13 mouse cellular contexts compared by ENCODE assay signal in the genomic region with DNA sequence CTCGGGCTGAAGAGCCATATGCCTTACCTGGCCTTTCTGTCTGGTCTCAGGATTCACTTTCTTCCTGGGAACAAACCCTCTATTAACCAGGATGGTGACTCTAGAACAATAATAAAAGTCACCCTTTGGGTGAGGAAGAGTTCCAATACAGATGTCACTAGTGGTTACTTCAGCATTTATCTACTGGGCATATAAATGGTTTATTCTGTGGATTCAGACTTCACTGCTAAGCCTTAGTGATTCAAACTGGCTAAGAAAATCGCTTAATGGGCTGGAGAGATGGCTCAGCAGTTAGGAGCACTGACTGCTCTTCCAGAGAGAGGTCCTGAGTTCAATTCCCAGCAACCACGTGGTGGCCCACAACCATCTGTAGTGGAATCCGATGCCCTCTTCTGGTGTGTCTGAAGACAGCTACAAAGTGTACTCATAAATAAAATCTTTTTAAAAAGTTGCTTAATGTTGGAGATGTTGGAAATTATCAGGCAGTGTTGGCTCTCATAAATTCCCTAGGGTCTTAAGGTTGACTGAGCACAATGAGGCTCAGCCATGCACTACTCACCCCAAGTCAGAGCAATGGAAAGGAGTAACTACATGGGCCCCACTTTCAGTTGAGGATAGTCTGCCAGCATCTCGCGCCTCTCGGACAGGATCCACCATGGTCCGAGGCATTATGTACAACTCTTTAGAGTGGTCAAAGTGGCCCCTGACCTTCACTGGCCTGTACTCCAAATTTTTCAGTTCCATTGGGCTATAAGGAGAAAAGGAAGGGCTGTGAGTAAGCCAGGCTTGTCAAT. TPM values are rescaled to one million over a fixed set of nuclear protein-coding genes. Genes with fewer than 3 reads are reported as not detected.
A peak's percentile ranks its signal among the peaks of the same experiment; 100 is the strongest.
DNase-seq lines count a peak whose midpoint lies in the region; ATAC-seq and TF ChIP-seq lines count a peak whose summit lies in the region.
"Had no signal": no experiment of that assay in that cellular context is flagged by ENCODE, and none has a peak within 500 bp of the region (broad histone marks: within the 10 kb centered on the region; RNA-seq: fewer than 3 reads in every experiment).

No protein-coding gene starts in this region.

- WGBS in forebrain, embryonic 13.5 days: 62% methylated on average over 8 of the region's 8 CpGs
- 59% methylated on average over 8 of the region's 8 CpGs for WGBS in forebrain, embryonic 16.5 days
- 62% methylated on average over 8 of the region's 8 CpGs for WGBS in liver, embryonic 11.5 days
- WGBS in embryonic facial prominence, embryonic 13.5 days: 60% methylated on average over 8 of the region's 8 CpGs
- 54% methylated on average over 8 of the region's 8 CpGs for WGBS in liver, embryonic 15.5 days (ENCODE audit: insufficient replicate concordance)
- 61% methylated on average over 8 of the region's 8 CpGs for WGBS in lung, adult 2 months

- DNase-seq in liver, embryonic 11.5 days (ENCODE audit: low spot score): no peak
- no peak for DNase-seq in liver
- DNase-seq in lung, adult 2 months: no peak
- DNase-seq in left cerebral cortex, postnatal 25 days (ENCODE audit: low spot score in 2 of 2): no peak
- DNase-seq: cerebellum, postnatal 10 days; forebrain, postnatal 0 days; heart, adult 2 months; lung, adult 18-20 months; right cerebral cortex, adult 18-20 months had no signal

- TF ChIP-seq CTCF in lung, adult 2 months (IDR thresholded peaks at IDR 0.05; ENCODE audit: insufficient read depth, low read length): no peak

- no peak overlapping the region for H3K4me3 ChIP-seq in forebrain, embryonic 13.5 days
- no peak overlapping the region for H3K4me3 ChIP-seq in forebrain, embryonic 16.5 days (replicated peaks; ENCODE audit: low read length)
- peak overlapping the region; percentile 92 for H3K4me3 ChIP-seq in liver, embryonic 11.5 days (ENCODE audit: low read depth, low read length)
- H3K4me3 ChIP-seq in embryonic facial prominence, embryonic 13.5 days: peak overlapping the region; percentile 75; the same call in 1 of the 2 replicates
- no peak overlapping the region for H3K4me3 ChIP-seq in liver, embryonic 15.5 days (replicated peaks)
- no peak overlapping the region for H3K4me3 ChIP-seq in lung, adult 2 months (replicated peaks; ENCODE audit: extremely low read depth, low read depth, low read length)

- intact Hi-C loops in left cerebral cortex, postnatal 25 days (cut with DNase I): loop anchor here (5.0 to 10.0 kb wide), 3 partner anchors 98 to 470 kb away; a partner anchor contains a TSS

- H3K36me3 ChIP-seq in forebrain, embryonic 13.5 days (ENCODE audit: poor library complexity, severe bottlenecking): peaks cover 55% of the 10 kb centered on the region
- H3K36me3 ChIP-seq in forebrain, embryonic 16.5 days (ENCODE audit: control insufficient read depth, insufficient read depth): peaks cover 36% of the 10 kb centered on the region
- peaks cover 37% of the 10 kb centered on the region for H3K36me3 ChIP-seq in liver, embryonic 11.5 days (ENCODE audit: control insufficient read depth, insufficient read depth, low read length)
- H3K36me3 ChIP-seq in embryonic facial prominence, embryonic 13.5 days: peaks cover 52% of the 10 kb centered on the region
- H3K36me3 ChIP-seq in liver, embryonic 15.5 days (replicated peaks): peaks cover 51% of the 10 kb centered on the region

- no peak for TF ChIP-seq POLR2A in lung, adult 2 months (IDR thresholded peaks at IDR 0.05; ENCODE audit: borderline replicate concordance, extremely low read depth, low read depth, low read length)

- no peak overlapping the region for H3K27ac ChIP-seq in forebrain, embryonic 13.5 days
- H3K27ac ChIP-seq in forebrain, embryonic 16.5 days (ENCODE audit: low read length): no peak overlapping the region
- peak overlapping the region; percentile 47; the same call in 1 of the 2 replicates for H3K27ac ChIP-seq in liver, embryonic 11.5 days (ENCODE audit: low read depth, low read length)
- H3K27ac ChIP-seq in embryonic facial prominence, embryonic 13.5 days: no peak overlapping the region
- peak overlapping the region; percentile 29; the same call in 1 of the 2 replicates for H3K27ac ChIP-seq in liver, embryonic 15.5 days (replicated peaks)
- H3K27ac ChIP-seq: heart, adult 2 months had no signal

- 0 out of 2 replicates have a peak overlapping the region, but pooled peaks have one; percentile 84 for H3K9ac ChIP-seq in forebrain, embryonic 13.5 days
- H3K9ac ChIP-seq in forebrain, embryonic 16.5 days (replicated peaks; ENCODE audit: low read depth, low read length): no peak overlapping the region
- H3K9ac ChIP-seq in liver, embryonic 11.5 days (ENCODE audit: low read depth, low read length): peak overlapping the region; percentile 23
- peak overlapping the region; percentile 85; the same call in 1 of the 2 replicates for H3K9ac ChIP-seq in embryonic facial prominence, embryonic 13.5 days
- no peak overlapping the region for H3K9ac ChIP-seq in liver, embryonic 15.5 days

- no peaks in the 10 kb centered on the region for H3K9me3 ChIP-seq in forebrain, embryonic 13.5 days (replicated peaks)
- no peaks in the 10 kb centered on the region for H3K9me3 ChIP-seq in forebrain, embryonic 16.5 days (ENCODE audit: control insufficient read depth, low read length)
- no peaks in the 10 kb centered on the region for H3K9me3 ChIP-seq in liver, embryonic 11.5 days (ENCODE audit: control insufficient read depth, low read length)
- H3K9me3 ChIP-seq in embryonic facial prominence, embryonic 13.5 days: no peaks in the 10 kb centered on the region
- no peaks in the 10 kb centered on the region for H3K9me3 ChIP-seq in liver, embryonic 15.5 days (replicated peaks)

- H3K27me3 ChIP-seq in forebrain, embryonic 13.5 days: no peaks in the 10 kb centered on the region
- H3K27me3 ChIP-seq in forebrain, embryonic 16.5 days (replicated peaks; ENCODE audit: control insufficient read depth, insufficient read depth, low read length): no peaks in the 10 kb centered on the region
- no peaks in the 10 kb centered on the region for H3K27me3 ChIP-seq in liver, embryonic 11.5 days (replicated peaks; ENCODE audit: control insufficient read depth, insufficient read depth, low read length)
- no peaks in the 10 kb centered on the region for H3K27me3 ChIP-seq in embryonic facial prominence, embryonic 13.5 days
- no peaks in the 10 kb centered on the region for H3K27me3 ChIP-seq in liver, embryonic 15.5 days

- ATAC-seq in forebrain, embryonic 13.5 days: no peak
- ATAC-seq in forebrain, embryonic 16.5 days: no peak
- ATAC-seq in liver, embryonic 11.5 days (replicated peaks; ENCODE audit: low FRiP score): no peak
- no peak for ATAC-seq in embryonic facial prominence, embryonic 13.5 days (ENCODE audit: insufficient number of reproducible peaks, insufficient read depth, low FRiP score, low TSS enrichment, low read depth)
- no peak for ATAC-seq in liver, embryonic 15.5 days (ENCODE audit: insufficient read depth)
- ATAC-seq: forebrain, postnatal 0 days had no signal

- peaks cover 57% of the 10 kb centered on the region for H3K4me1 ChIP-seq in forebrain, embryonic 13.5 days
- H3K4me1 ChIP-seq in forebrain, embryonic 16.5 days (replicated peaks; ENCODE audit: control insufficient read depth, insufficient read depth, low read length): peaks cover 45% of the 10 kb centered on the region
- H3K4me1 ChIP-seq in liver, embryonic 11.5 days (replicated peaks; ENCODE audit: control insufficient read depth, insufficient read depth, low read length): peaks cover 45% of the 10 kb centered on the region
- H3K4me1 ChIP-seq in embryonic facial prominence, embryonic 13.5 days: peaks cover 50% of the 10 kb centered on the region
- H3K4me1 ChIP-seq in liver, embryonic 15.5 days (replicated peaks): peaks cover 75% of the 10 kb centered on the region
- H3K4me1 ChIP-seq in lung, adult 2 months (ENCODE audit: control insufficient read depth, insufficient read depth, low read length): peaks cover 13% of the 10 kb centered on the region

- peak overlapping the region; percentile 17; the same call in 1 of the 2 replicates for H3K4me2 ChIP-seq in forebrain, embryonic 13.5 days
- no peak overlapping the region for H3K4me2 ChIP-seq in forebrain, embryonic 16.5 days (ENCODE audit: low read length)
- H3K4me2 ChIP-seq in liver, embryonic 11.5 days: peak overlapping the region; percentile 98
- peak overlapping the region; percentile 97 for H3K4me2 ChIP-seq in embryonic facial prominence, embryonic 13.5 days
- H3K4me2 ChIP-seq in liver, embryonic 15.5 days: peak overlapping the region; percentile 97

RNA-seq across cellular contexts. Expression of a gene that starts 1.8 kb away (rescaled TPM):
- polyA plus RNA-seq in forebrain, embryonic 13.5 days (2015; fragmentation: Nextera tagmentation; extraction: Ambion mirVana): 53.5 and 60.7 TPM in 2 replicates
- polyA plus RNA-seq in forebrain, embryonic 16.5 days (2015; fragmentation: Nextera tagmentation; extraction: Ambion mirVana): 59.7 and 62.0 TPM in 2 replicates
- polyA plus RNA-seq in liver, embryonic 11.5 days (2014; fragmentation: Nextera tagmentation; extraction: Ambion mirVana): 61.5 and 64.7 TPM in 2 replicates
- 49.0 and 49.1 TPM in 2 replicates for polyA plus RNA-seq in embryonic facial prominence, embryonic 13.5 days (2015; fragmentation: Nextera tagmentation; extraction: Ambion mirVana)
- 19.0 and 21.4 TPM in 2 replicates for polyA plus RNA-seq in liver, embryonic 15.5 days (2015; fragmentation: Nextera tagmentation; extraction: Ambion mirVana)
- polyA plus RNA-seq in lung, adult 2 months (2012; rRNA removed): 18.0 and 21.0 TPM in 2 replicates
- 10 to 100 TPM; 33.4 to 37.1 TPM for total RNA-seq in left cerebral cortex, postnatal 25 days (2021)

RNA-seq across cellular contexts. Expression of a gene that starts 2.0 kb away (rescaled TPM):
- polyA plus RNA-seq in forebrain, embryonic 13.5 days (2015; fragmentation: Nextera tagmentation; extraction: Ambion mirVana): 61.0 and 64.8 TPM in 2 replicates
- 69.9 and 82.1 TPM in 2 replicates for polyA plus RNA-seq in forebrain, embryonic 16.5 days (2015; fragmentation: Nextera tagmentation; extraction: Ambion mirVana)
- polyA plus RNA-seq in liver, embryonic 11.5 days (2014; fragmentation: Nextera tagmentation; extraction: Ambion mirVana): 56.5 and 58.3 TPM in 2 replicates
- 54.1 and 63.3 TPM in 2 replicates for polyA plus RNA-seq in embryonic facial prominence, embryonic 13.5 days (2015; fragmentation: Nextera tagmentation; extraction: Ambion mirVana)
- polyA plus RNA-seq in liver, embryonic 15.5 days (2015; fragmentation: Nextera tagmentation; extraction: Ambion mirVana): 33.3 and 33.8 TPM in 2 replicates
- 65.5 and 68.0 TPM in 2 replicates for polyA plus RNA-seq in lung, adult 2 months (2012; rRNA removed)
- 10 to 100 TPM; 89.6 to 98.4 TPM for total RNA-seq in left cerebral cortex, postnatal 25 days (2021)

RNA-seq across cellular contexts. Expression of a gene that starts 3.8 kb away (rescaled TPM):
- polyA plus RNA-seq in forebrain, embryonic 13.5 days (2015; fragmentation: Nextera tagmentation; extraction: Ambion mirVana): 620 and 639 TPM in 2 replicates
- polyA plus RNA-seq in forebrain, embryonic 16.5 days (2015; fragmentation: Nextera tagmentation; extraction: Ambion mirVana): 494 and 501 TPM in 2 replicates
- polyA plus RNA-seq in liver, embryonic 11.5 days (2014; fragmentation: Nextera tagmentation; extraction: Ambion mirVana): 874 and 991 TPM in 2 replicates
- 596 and 711 TPM in 2 replicates for polyA plus RNA-seq in embryonic facial prominence, embryonic 13.5 days (2015; fragmentation: Nextera tagmentation; extraction: Ambion mirVana)
- polyA plus RNA-seq in liver, embryonic 15.5 days (2015; fragmentation: Nextera tagmentation; extraction: Ambion mirVana): 341 and 352 TPM in 2 replicates
- 348 and 458 TPM in 2 replicates for polyA plus RNA-seq in lung, adult 2 months (2012; rRNA removed)
- total RNA-seq in left cerebral cortex, postnatal 25 days (2021): 100 to 1,000 TPM; 229 to 238 TPM

RNA-seq across cellular contexts. Expression of a gene that starts 3.9 kb away (rescaled TPM):
- 168 and 187 TPM in 2 replicates for polyA plus RNA-seq in forebrain, embryonic 13.5 days (2015; fragmentation: Nextera tagmentation; extraction: Ambion mirVana)
- 177 and 180 TPM in 2 replicates for polyA plus RNA-seq in forebrain, embryonic 16.5 days (2015; fragmentation: Nextera tagmentation; extraction: Ambion mirVana)
- 34.8 and 39.1 TPM in 2 replicates for polyA plus RNA-seq in liver, embryonic 11.5 days (2014; fragmentation: Nextera tagmentation; extraction: Ambion mirVana)
- 55.1 and 60.5 TPM in 2 replicates for polyA plus RNA-seq in embryonic facial prominence, embryonic 13.5 days (2015; fragmentation: Nextera tagmentation; extraction: Ambion mirVana)
- 19.0 TPM in 2 replicates for polyA plus RNA-seq in liver, embryonic 15.5 days (2015; fragmentation: Nextera tagmentation; extraction: Ambion mirVana)
- 27.6 and 30.9 TPM in 2 replicates for polyA plus RNA-seq in lung, adult 2 months (2012; rRNA removed)
- 10 to 100 TPM; 41.9 to 45.0 TPM for total RNA-seq in left cerebral cortex, postnatal 25 days (2021)

RNA-seq across cellular contexts. Expression of a gene that starts 11.7 kb away (rescaled TPM):
- 25.0 and 29.6 TPM in 2 replicates for polyA plus RNA-seq in forebrain, embryonic 13.5 days (2015; fragmentation: Nextera tagmentation; extraction: Ambion mirVana)
- 29.1 and 32.1 TPM in 2 replicates for polyA plus RNA-seq in forebrain, embryonic 16.5 days (2015; fragmentation: Nextera tagmentation; extraction: Ambion mirVana)
- 15.8 and 16.8 TPM in 2 replicates for polyA plus RNA-seq in liver, embryonic 11.5 days (2014; fragmentation: Nextera tagmentation; extraction: Ambion mirVana)
- polyA plus RNA-seq in embryonic facial prominence, embryonic 13.5 days (2015; fragmentation: Nextera tagmentation; extraction: Ambion mirVana): 32.9 and 33.1 TPM in 2 replicates
- 9.9 and 10.8 TPM in 2 replicates for polyA plus RNA-seq in liver, embryonic 15.5 days (2015; fragmentation: Nextera tagmentation; extraction: Ambion mirVana)
- polyA plus RNA-seq in lung, adult 2 months (2012; rRNA removed): 6.8 and 10.1 TPM in 2 replicates
- total RNA-seq in left cerebral cortex, postnatal 25 days (2021): 10 to 100 TPM; 23.4 to 28.0 TPM

Comparison
In these comparisons a context has a peak if more than half of its experiments do, and no peak if none do; other contexts are left out.
1. H3K4me3 ChIP-seq: peak in liver, embryonic 11.5 days (single experiment) and embryonic facial prominence, embryonic 13.5 days (single experiment); none in forebrain, embryonic 13.5 days (single experiment), forebrain, embryonic 16.5 days (single experiment), liver, embryonic 15.5 days (single experiment) and lung, adult 2 months (single experiment).
2. H3K9ac ChIP-seq: peak in forebrain, embryonic 13.5 days (single experiment), liver, embryonic 11.5 days (single experiment) and embryonic facial prominence, embryonic 13.5 days (single experiment); none in forebrain, embryonic 16.5 days (single experiment) and liver, embryonic 15.5 days (single experiment).
3. H3K27ac ChIP-seq: peak in liver, embryonic 11.5 days (single experiment) and liver, embryonic 15.5 days (single experiment); none in forebrain, embryonic 13.5 days (single experiment), forebrain, embryonic 16.5 days (single experiment) and embryonic facial prominence, embryonic 13.5 days (single experiment).